Mouse (Mus musculus): Measurements from ENCODE around the gene Sag. TPM values are rescaled to one million over a fixed set of nuclear protein-coding genes. Genes with fewer than 3 reads are reported as not detected.

Gene Sag
- 1.3 and 1.8 TPM in 2 replicates for polyA plus RNA-seq (2015; fragmentation: Nextera tagmentation; extraction: Ambion mirVana)

DNA sequence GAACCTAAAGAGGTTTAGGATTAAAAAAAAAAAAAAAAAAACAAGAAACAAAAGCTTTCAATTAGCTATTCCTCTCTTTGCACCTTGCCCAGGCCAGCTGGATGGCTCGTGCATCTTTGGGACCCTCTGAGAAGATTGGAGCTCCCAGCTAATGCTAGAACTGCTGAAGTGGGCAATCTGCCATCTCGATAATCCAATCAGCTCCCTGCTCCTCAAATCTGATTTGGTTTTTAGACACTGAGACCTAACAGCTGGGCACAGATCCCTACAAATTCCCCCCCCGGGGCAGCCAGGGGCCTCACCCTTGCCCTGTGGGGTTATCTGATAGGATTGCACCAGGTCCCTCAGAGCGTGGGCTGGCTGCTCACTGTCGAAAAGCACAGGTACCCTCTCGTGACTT, at the start of gene Sag:
Gene Sag, plus strand, starts transcription at position 105 of the 400 bp plus-strand sequence.
- H3K4me2 ChIP-seq = no peak within 1 kb of the TSS
- no peak for ATAC-seq (ENCODE audit: insufficient number of reproducible peaks, low FRiP score, low TSS enrichment, low read depth)
- no peak within 1 kb of the TSS for H3K27ac ChIP-seq
- H3K4me3 ChIP-seq = no peak within 1 kb of the TSS
- H3K4me1 ChIP-seq = no peaks in the 10 kb centered on the region
- H3K27me3 ChIP-seq = no peaks in the 10 kb centered on the region
- H3K36me3 ChIP-seq = no peaks in the 10 kb centered on the region
- WGBS = 78% methylated on average over 6 of the region's 6 CpGs
- no peak within 1 kb of the TSS for H3K9ac ChIP-seq
- H3K9me3 ChIP-seq = no peaks in the 10 kb centered on the region

DNA sequence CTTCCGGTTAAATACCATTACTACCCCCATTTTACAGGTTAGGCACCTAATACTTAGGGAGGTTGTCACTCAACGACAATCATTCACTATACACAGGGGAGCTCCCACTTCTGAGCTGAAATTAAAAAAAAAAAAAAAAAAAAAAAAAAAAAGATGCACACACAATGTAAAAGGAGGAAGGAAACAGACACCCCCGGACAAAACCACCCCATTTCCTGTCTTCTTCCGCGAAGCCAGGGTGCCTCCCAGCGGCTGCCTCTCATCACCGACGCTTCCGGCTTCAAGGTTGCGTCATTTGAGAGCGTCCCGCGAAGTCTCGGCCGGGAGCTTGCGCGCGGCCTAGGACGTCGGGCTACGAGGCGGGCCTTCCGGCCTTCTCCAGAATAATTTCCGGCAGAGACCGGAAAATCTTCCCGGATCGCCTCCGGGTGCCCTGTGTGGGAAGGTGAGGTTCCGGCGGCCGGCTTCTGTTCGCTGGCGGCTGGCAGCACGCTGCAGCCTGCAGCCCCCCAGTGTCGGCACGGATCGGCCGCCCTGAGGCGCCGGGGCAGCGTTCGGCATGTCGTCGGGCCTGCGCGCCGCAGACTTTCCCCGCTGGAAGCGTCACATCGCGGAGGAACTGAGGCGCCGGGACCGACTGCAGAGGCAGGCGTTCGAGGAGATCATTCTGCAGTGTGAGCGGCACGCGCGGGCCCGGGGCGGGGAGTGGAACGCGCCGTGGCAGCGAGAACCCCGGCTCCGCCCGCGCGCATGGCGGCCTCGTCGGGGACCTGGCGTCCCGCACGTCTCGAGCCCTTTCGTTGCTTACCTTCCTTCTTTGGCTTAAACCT, 47.6 kb upstream of the Sag start, which contains the start of gene Atg16l1:
Gene Atg16l1, plus strand, starts transcription at position 230 of the 830 bp plus-strand sequence.
- Histone ChIP-seq H3K27ac (peak within 1 kb of the TSS; percentile 94), H3K36me3 (peaks cover 18% of the 10 kb centered on the region), H3K27me3 (no peaks in the 10 kb centered on the region), H3K4me1 (peaks cover 7% of the 10 kb centered on the region), H3K9me3 (no peaks in the 10 kb centered on the region), H3K4me3 (peak within 1 kb of the TSS; percentile 99), H3K9ac (peak within 1 kb of the TSS; percentile 96), H3K4me2 (peak within 1 kb of the TSS; percentile 52)
- WGBS = under 1% methylated on average over 77 of the region's 79 CpGs
- peak; percentile 97 for ATAC-seq (ENCODE audit: insufficient number of reproducible peaks, low FRiP score, low TSS enrichment, low read depth)

DNA sequence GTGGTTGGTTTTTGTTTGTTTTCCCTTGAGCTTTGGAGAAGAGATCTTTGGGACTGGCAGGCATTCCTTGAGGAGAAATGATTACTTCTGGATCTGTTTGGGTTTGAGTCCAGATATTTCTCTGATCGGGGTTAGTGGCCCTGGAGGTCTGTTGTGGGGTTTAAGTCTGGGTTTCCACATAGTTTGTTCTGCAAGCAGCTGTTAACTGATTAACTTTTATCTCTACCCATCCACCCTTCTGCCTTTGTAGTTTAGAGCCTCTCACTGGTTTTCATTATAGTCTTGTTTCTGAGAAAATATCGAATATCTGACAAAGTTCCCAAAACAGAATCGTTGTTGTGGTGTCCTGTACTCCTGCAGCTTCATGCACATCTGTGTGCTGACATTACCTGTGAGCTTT, 39.7 kb upstream of the Sag start:
- ATAC-seq (ENCODE audit: insufficient number of reproducible peaks, low FRiP score, low TSS enrichment, low read depth) = no peak
- H3K27ac ChIP-seq = no peak overlapping the region
- H3K9me3 ChIP-seq = no peaks in the 10 kb centered on the region
- WGBS = 89% methylated on average over 3 of the region's 3 CpGs
- no peaks in the 10 kb centered on the region for H3K27me3 ChIP-seq
- H3K4me2 ChIP-seq = no peak overlapping the region
- H3K9ac ChIP-seq = no peak overlapping the region
- no peak overlapping the region for H3K4me3 ChIP-seq
- H3K36me3 ChIP-seq = peaks cover 89% of the 10 kb centered on the region
- no peaks in the 10 kb centered on the region for H3K4me1 ChIP-seq

DNA sequence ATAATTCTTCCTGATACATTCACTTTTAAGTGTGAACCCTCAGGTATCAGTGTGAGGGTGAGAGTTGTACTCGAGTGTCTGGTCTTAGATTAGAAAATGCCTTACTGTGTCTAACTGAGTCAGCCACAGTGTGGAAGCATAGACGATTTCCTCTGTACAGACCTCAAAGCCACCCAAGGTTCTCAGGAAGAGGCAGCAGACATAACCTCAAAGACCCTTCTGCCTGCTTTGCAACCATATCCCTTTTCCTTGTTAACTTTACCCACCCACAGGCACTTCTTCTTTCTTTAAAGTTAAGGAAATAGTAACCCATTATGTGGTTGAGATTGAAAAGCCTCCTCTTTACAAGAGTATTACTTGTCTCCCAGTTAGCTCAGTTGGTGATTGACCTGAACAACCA, 37.7 kb upstream of the Sag start:
- WGBS = 86% methylated on average over 2 of the region's 2 CpGs
- no peaks in the 10 kb centered on the region for H3K27me3 ChIP-seq
- H3K9me3 ChIP-seq = no peaks in the 10 kb centered on the region
- no peak overlapping the region for H3K4me3 ChIP-seq
- no peak for ATAC-seq (ENCODE audit: insufficient number of reproducible peaks, low FRiP score, low TSS enrichment, low read depth)
- H3K4me1 ChIP-seq = no peaks in the 10 kb centered on the region
- H3K4me2 ChIP-seq = no peak overlapping the region
- H3K9ac ChIP-seq = no peak overlapping the region
- no peak overlapping the region for H3K27ac ChIP-seq
- H3K36me3 ChIP-seq = peaks cover 89% of the 10 kb centered on the region

- H3K4me3 ChIP-seq = no peak overlapping the region
- H3K9me3 ChIP-seq = no peaks in the 10 kb centered on the region
- no peaks in the 10 kb centered on the region for H3K4me1 ChIP-seq
- WGBS = 94% methylated on average over 3 of the region's 3 CpGs
- H3K27ac ChIP-seq = no peak overlapping the region
- no peak for ATAC-seq (ENCODE audit: insufficient number of reproducible peaks, low FRiP score, low TSS enrichment, low read depth)
- H3K36me3 ChIP-seq = peaks cover 91% of the 10 kb centered on the region
- H3K9ac ChIP-seq = no peak overlapping the region
- H3K27me3 ChIP-seq = no peaks in the 10 kb centered on the region
- H3K4me2 ChIP-seq = no peak overlapping the region
Measured at GRCm38 (mm10) chr1:87766233-87766632, 37.2 kb upstream of the Sag start.

DNA sequence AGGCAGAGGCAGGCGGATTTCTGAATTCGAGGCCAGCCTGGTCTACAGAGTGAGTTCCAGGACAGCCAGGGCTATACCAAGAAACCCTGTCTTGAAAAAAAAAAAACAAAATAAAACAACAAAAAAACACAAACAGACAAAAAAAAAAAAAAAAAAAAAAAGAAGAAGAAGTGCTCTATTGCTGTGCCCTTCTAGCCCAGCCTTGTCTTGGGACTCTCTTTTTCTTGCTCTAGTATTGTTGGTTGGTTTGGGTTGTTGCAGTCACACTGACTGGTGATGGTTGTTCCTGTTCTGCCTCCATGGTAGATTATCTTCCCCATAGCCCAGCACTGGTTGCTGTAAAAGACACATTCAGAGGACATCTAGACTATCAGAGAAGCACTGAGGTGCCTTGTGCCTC, 34.2 kb upstream of the Sag start:
- Histone ChIP-seq H3K36me3 (peaks cover 88% of the 10 kb centered on the region), H3K9ac (no peak overlapping the region), H3K9me3 (no peaks in the 10 kb centered on the region), H3K27ac (no peak overlapping the region), H3K4me2 (no peak overlapping the region), H3K27me3 (no peaks in the 10 kb centered on the region), H3K4me3 (no peak overlapping the region), H3K4me1 (no peaks in the 10 kb centered on the region)
- WGBS = 97% methylated on average over 2 of the region's 2 CpGs
- ATAC-seq (ENCODE audit: insufficient number of reproducible peaks, low FRiP score, low TSS enrichment, low read depth) = no peak

DNA sequence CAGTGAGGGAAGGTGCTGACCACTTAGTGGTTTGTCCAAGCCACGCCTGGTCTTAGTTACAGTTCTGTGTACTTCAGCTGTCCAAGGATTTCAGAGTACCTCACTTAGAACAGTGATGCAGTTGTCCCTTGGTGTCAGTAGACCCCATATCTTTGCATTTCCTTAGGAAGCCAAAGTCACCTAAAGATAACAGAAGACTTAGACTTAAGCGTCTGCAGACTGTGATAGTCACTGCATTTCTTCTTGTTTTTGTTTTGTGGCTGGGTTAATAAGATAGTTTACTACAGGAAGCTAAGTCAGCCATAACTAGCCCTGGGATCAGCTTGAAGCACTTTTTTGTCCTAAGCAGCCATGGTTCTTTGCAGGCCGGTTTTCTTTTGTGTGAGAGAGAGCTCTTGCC, 33.0 kb upstream of the Sag start:
- no peak overlapping the region for H3K9ac ChIP-seq
- H3K4me2 ChIP-seq = no peak overlapping the region
- ATAC-seq (ENCODE audit: insufficient number of reproducible peaks, low FRiP score, low TSS enrichment, low read depth) = no peak
- no peaks in the 10 kb centered on the region for H3K27me3 ChIP-seq
- 88% methylated on average over 3 of the region's 3 CpGs for WGBS
- H3K36me3 ChIP-seq = peaks cover 88% of the 10 kb centered on the region
- H3K27ac ChIP-seq = no peak overlapping the region
- H3K4me3 ChIP-seq = no peak overlapping the region
- H3K4me1 ChIP-seq = no peaks in the 10 kb centered on the region
- no peaks in the 10 kb centered on the region for H3K9me3 ChIP-seq

DNA sequence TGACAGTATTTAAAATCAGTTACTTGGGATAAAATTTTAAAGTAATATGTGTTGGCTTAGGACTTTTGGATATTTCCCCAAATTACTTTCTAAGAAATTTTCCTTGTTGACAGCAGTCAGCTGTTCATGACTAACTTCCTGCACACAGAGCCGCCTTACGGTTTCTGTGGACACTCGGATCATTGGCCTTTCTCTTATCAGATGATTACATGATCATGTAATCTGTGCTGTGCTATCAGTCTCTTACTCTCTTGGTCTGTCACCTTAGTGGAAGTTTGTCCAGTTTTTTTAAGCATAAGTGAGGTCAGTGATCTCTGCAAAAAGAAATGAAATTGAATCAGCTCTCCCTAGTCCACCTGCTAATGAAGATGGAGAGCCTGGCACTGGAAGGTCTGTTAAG, 31.8 kb upstream of the Sag start:
- H3K9me3 ChIP-seq = no peaks in the 10 kb centered on the region
- 93% methylated on average over 3 of the region's 3 CpGs for WGBS
- H3K27ac ChIP-seq = no peak overlapping the region
- ATAC-seq (ENCODE audit: insufficient number of reproducible peaks, low FRiP score, low TSS enrichment, low read depth) = no peak
- H3K27me3 ChIP-seq = no peaks in the 10 kb centered on the region
- H3K4me1 ChIP-seq = no peaks in the 10 kb centered on the region
- no peak overlapping the region for H3K4me3 ChIP-seq
- H3K9ac ChIP-seq = no peak overlapping the region
- H3K36me3 ChIP-seq = peaks cover 88% of the 10 kb centered on the region
- H3K4me2 ChIP-seq = no peak overlapping the region

DNA sequence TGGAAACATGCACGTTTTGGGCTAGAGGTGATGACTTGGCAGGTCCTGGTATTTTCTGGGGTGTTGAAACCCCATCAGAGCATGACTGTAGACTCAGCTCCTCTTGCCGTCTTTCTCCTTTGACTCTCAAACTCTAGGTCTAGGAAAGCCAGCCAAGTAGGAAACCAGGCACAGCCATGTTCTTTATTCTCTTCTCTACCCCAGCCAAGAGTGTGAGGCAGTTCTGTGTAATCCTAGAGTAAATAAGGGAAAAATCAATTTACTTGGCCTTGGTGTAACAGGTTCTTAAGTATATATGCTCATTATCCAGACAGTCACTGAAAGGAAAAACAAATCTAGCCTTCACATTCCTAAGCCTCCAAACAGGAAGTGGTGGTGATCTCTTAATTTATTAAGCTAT, 30.1 kb upstream of the Sag start:
- Histone ChIP-seq H3K9ac (no peak overlapping the region), H3K27ac (no peak overlapping the region), H3K4me1 (no peaks in the 10 kb centered on the region), H3K4me3 (no peak overlapping the region), H3K27me3 (no peaks in the 10 kb centered on the region), H3K9me3 (no peaks in the 10 kb centered on the region), H3K4me2 (no peak overlapping the region), H3K36me3 (peaks cover 87% of the 10 kb centered on the region)
- 75% methylated on average over 2 of the region's 2 CpGs for WGBS
- ATAC-seq (ENCODE audit: insufficient number of reproducible peaks, low FRiP score, low TSS enrichment, low read depth) = no peak

DNA sequence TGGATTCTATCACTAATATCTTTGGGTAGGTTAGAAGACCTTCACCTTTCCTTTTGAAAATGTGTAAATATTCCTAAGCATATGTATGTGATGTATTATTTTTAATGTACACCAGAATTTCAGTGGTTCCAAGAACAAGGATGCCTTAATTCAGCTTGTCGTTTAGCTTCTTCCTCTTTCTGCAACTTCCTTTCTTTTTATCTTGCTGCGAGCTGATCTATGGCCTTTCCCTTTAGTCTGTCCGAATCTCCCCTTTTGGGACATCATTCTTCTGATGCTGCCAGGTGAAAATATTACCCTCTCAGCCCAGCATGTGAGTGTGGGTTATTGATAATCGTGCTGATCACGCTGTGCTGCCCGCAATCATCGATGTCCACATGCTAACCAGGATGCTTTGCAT, 28.6 kb upstream of the Sag start:
- Histone ChIP-seq H3K36me3 (peaks cover 92% of the 10 kb centered on the region), H3K4me3 (no peak overlapping the region), H3K4me1 (no peaks in the 10 kb centered on the region), H3K9ac (no peak overlapping the region), H3K9me3 (no peaks in the 10 kb centered on the region), H3K27ac (no peak overlapping the region), H3K4me2 (no peak overlapping the region), H3K27me3 (no peaks in the 10 kb centered on the region)
- ATAC-seq (ENCODE audit: insufficient number of reproducible peaks, low FRiP score, low TSS enrichment, low read depth) = no peak
- 94% methylated on average over 7 of the region's 7 CpGs for WGBS

GRCm38 (mm10) chr1:87779204-87779785, 24.2 kb upstream of the Sag start:
- Histone ChIP-seq H3K9me3 (no peaks in the 10 kb centered on the region), H3K27me3 (no peaks in the 10 kb centered on the region), H3K9ac (no peak overlapping the region), H3K36me3 (peaks cover 90% of the 10 kb centered on the region), H3K4me2 (no peak overlapping the region), H3K4me1 (no peaks in the 10 kb centered on the region), H3K27ac (no peak overlapping the region), H3K4me3 (no peak overlapping the region)
- WGBS = 29% methylated on average over 5 of the region's 5 CpGs
- ATAC-seq (ENCODE audit: insufficient number of reproducible peaks, low FRiP score, low TSS enrichment, low read depth) = no peak

- Histone ChIP-seq H3K36me3 (peaks cover 82% of the 10 kb centered on the region), H3K4me2 (no peak overlapping the region), H3K9ac (no peak overlapping the region), H3K27ac (no peak overlapping the region), H3K9me3 (no peaks in the 10 kb centered on the region), H3K4me1 (no peaks in the 10 kb centered on the region), H3K27me3 (no peaks in the 10 kb centered on the region), H3K4me3 (no peak overlapping the region)
- 88% methylated on average over 8 of the region's 8 CpGs for WGBS
- no peak for ATAC-seq (ENCODE audit: insufficient number of reproducible peaks, low FRiP score, low TSS enrichment, low read depth)
Measured at GRCm38 (mm10) chr1:87785703-87786102, 17.8 kb upstream of the Sag start.
